Mouse (Mus musculus): ENCODE measurements around the gene Cacna2d4. TPM values are rescaled to one million over a fixed set of nuclear protein-coding genes. Genes with fewer than 3 reads are reported as not detected.

Cacna2d4 gene
- polyA plus RNA-seq, 1 experiment from 2014 or later, result 0.58 TPM

- no peak for DNase-seq
- WGBS, result 66% methylated on average over 21 of the region's 21 CpGs
- no peak for ATAC-seq (ENCODE audit: low FRiP score, low TSS enrichment)
These were observed 4.8 kb downstream of the Cacna2d4 start for GRCm38 (mm10) chr6:119240871-119241705.

GRCm38 (mm10) chr6:119246082-119246481 lies 9.8 kb downstream of the Cacna2d4 start:
- Histone ChIP-seq H3K27ac (replicated peaks; ENCODE audit: low read depth, low read length) (no peak overlapping the region), H3K36me3 (ENCODE audit: control insufficient read depth, insufficient read depth, low read length) (no peaks in the 10 kb centered on the region), H3K9ac (replicated peaks; ENCODE audit: low read length) (no peak overlapping the region), H3K27me3 (ENCODE audit: control insufficient read depth, insufficient read depth, low read length) (no peaks in the 10 kb centered on the region), H3K4me2 (ENCODE audit: low read length) (no peak overlapping the region), H3K9me3 (ENCODE audit: control insufficient read depth, low read length) (no peaks in the 10 kb centered on the region), H3K4me1 (ENCODE audit: control insufficient read depth, insufficient read depth, low read length) (0 out of 2 replicates have a peak, but pooled peaks cover 3% of the 10 kb centered on the region), H3K4me3 (replicated peaks; ENCODE audit: low read depth, low read length) (no peak overlapping the region)
- WGBS, result 48% methylated on average over 2 of the region's 2 CpGs
- DNase-seq (no peak), ATAC-seq (ENCODE audit: low FRiP score, low TSS enrichment) (no peak)

More at GRCm38 (mm10) chr6:119240871-119241705, 4.8 kb downstream of the Cacna2d4 start:
- peaks cover 16% of the 10 kb centered on the region for H3K4me1 ChIP-seq (ENCODE audit: control insufficient read depth, insufficient read depth, low read length)
- no peak overlapping the region for H3K9ac ChIP-seq (replicated peaks; ENCODE audit: low read length)
- no peak overlapping the region for H3K27ac ChIP-seq (replicated peaks; ENCODE audit: low read depth, low read length)
- H3K4me2 ChIP-seq (ENCODE audit: low read length), result no peak overlapping the region
- H3K36me3 ChIP-seq (ENCODE audit: control insufficient read depth, insufficient read depth, low read length), result no peaks in the 10 kb centered on the region
- no peaks in the 10 kb centered on the region for H3K9me3 ChIP-seq (ENCODE audit: control insufficient read depth, low read length)
- H3K4me3 ChIP-seq (replicated peaks; ENCODE audit: low read depth, low read length), result no peak overlapping the region
- no peaks in the 10 kb centered on the region for H3K27me3 ChIP-seq (ENCODE audit: control insufficient read depth, insufficient read depth, low read length)

- no peak overlapping the region for H3K27ac ChIP-seq (replicated peaks; ENCODE audit: low read depth, low read length)
- 87% methylated on average over 3 of the region's 3 CpGs for WGBS
- H3K36me3 ChIP-seq (ENCODE audit: control insufficient read depth, insufficient read depth, low read length), result no peaks in the 10 kb centered on the region
- H3K4me3 ChIP-seq (replicated peaks; ENCODE audit: low read depth, low read length), result no peak overlapping the region
- no peaks in the 10 kb centered on the region for H3K27me3 ChIP-seq (ENCODE audit: control insufficient read depth, insufficient read depth, low read length)
- H3K4me1 ChIP-seq (ENCODE audit: control insufficient read depth, insufficient read depth, low read length), result no peaks in the 10 kb centered on the region
- no peak overlapping the region for H3K9ac ChIP-seq (replicated peaks; ENCODE audit: low read length)
- DNase-seq (no peak), ATAC-seq (ENCODE audit: low FRiP score, low TSS enrichment) (no peak)
- H3K9me3 ChIP-seq (ENCODE audit: control insufficient read depth, low read length), result no peaks in the 10 kb centered on the region
- H3K4me2 ChIP-seq (ENCODE audit: low read length), result no peak overlapping the region
These were observed 12.3 kb downstream of the Cacna2d4 start for GRCm38 (mm10) chr6:119248578-119248977.

GRCm38 (mm10) chr6:119249726-119250125 lies 13.4 kb downstream of the Cacna2d4 start:
- H3K4me1 ChIP-seq (ENCODE audit: control insufficient read depth, insufficient read depth, low read length), result no peaks in the 10 kb centered on the region
- no peak for ATAC-seq (ENCODE audit: low FRiP score, low TSS enrichment)
- H3K4me3 ChIP-seq (replicated peaks; ENCODE audit: low read depth, low read length), result no peak overlapping the region
- H3K4me2 ChIP-seq (ENCODE audit: low read length), result no peak overlapping the region
- H3K9ac ChIP-seq (replicated peaks; ENCODE audit: low read length), result no peak overlapping the region
- no peak overlapping the region for H3K27ac ChIP-seq (replicated peaks; ENCODE audit: low read depth, low read length)
- no peaks in the 10 kb centered on the region for H3K27me3 ChIP-seq (ENCODE audit: control insufficient read depth, insufficient read depth, low read length)
- H3K36me3 ChIP-seq (ENCODE audit: control insufficient read depth, insufficient read depth, low read length), result no peaks in the 10 kb centered on the region
- no peak for DNase-seq
- H3K9me3 ChIP-seq (ENCODE audit: control insufficient read depth, low read length), result no peaks in the 10 kb centered on the region
- 93% methylated on average over 10 of the region's 10 CpGs for WGBS

GRCm38 (mm10) chr6:119251704-119252103 lies 15.4 kb downstream of the Cacna2d4 start:
- 81% methylated on average over 4 of the region's 4 CpGs for WGBS
- H3K4me1 ChIP-seq (ENCODE audit: control insufficient read depth, insufficient read depth, low read length), result no peaks in the 10 kb centered on the region

GRCm38 (mm10) chr6:119276713-119277112 lies 40.4 kb downstream of the Cacna2d4 start:
- 87% methylated on average over 2 of the region's 2 CpGs for WGBS
- Histone ChIP-seq H3K27ac (replicated peaks; ENCODE audit: low read depth, low read length) (no peak overlapping the region), H3K9me3 (ENCODE audit: control insufficient read depth, low read length) (no peaks in the 10 kb centered on the region), H3K27me3 (ENCODE audit: control insufficient read depth, insufficient read depth, low read length) (no peaks in the 10 kb centered on the region), H3K4me1 (ENCODE audit: control insufficient read depth, insufficient read depth, low read length) (peaks cover 8% of the 10 kb centered on the region; the same call in 1 of the 2 replicates), H3K9ac (replicated peaks; ENCODE audit: low read length) (no peak overlapping the region), H3K36me3 (ENCODE audit: control insufficient read depth, insufficient read depth, low read length) (no peaks in the 10 kb centered on the region), H3K4me2 (ENCODE audit: low read length) (no peak overlapping the region), H3K4me3 (replicated peaks; ENCODE audit: low read depth, low read length) (no peak overlapping the region)
- no peak for ATAC-seq (ENCODE audit: low FRiP score, low TSS enrichment)
- no peak for DNase-seq

More at GRCm38 (mm10) chr6:119251704-119252103, 15.4 kb downstream of the Cacna2d4 start:
- no peak overlapping the region for H3K4me3 ChIP-seq (replicated peaks; ENCODE audit: low read depth, low read length)
- no peak for DNase-seq
- H3K27me3 ChIP-seq (ENCODE audit: control insufficient read depth, insufficient read depth, low read length), result no peaks in the 10 kb centered on the region
- H3K9me3 ChIP-seq (ENCODE audit: control insufficient read depth, low read length), result 0 out of 2 replicates have a peak, but pooled peaks cover under 1% of the 10 kb centered on the region
- no peak overlapping the region for H3K4me2 ChIP-seq (ENCODE audit: low read length)
- no peak overlapping the region for H3K27ac ChIP-seq (replicated peaks; ENCODE audit: low read depth, low read length)
- no peaks in the 10 kb centered on the region for H3K36me3 ChIP-seq (ENCODE audit: control insufficient read depth, insufficient read depth, low read length)
- H3K9ac ChIP-seq (replicated peaks; ENCODE audit: low read length), result no peak overlapping the region
- ATAC-seq (ENCODE audit: low FRiP score, low TSS enrichment), result no peak

- WGBS, result 72% methylated on average over 9 of the region's 9 CpGs
These were observed 44.4 kb downstream of the Cacna2d4 start for GRCm38 (mm10) chr6:119280761-119281160.

GRCm38 (mm10) chr6:119301310-119301709 lies 65.0 kb downstream of the Cacna2d4 start:
- no peaks in the 10 kb centered on the region for H3K9me3 ChIP-seq (ENCODE audit: control insufficient read depth, low read length)
- H3K9ac ChIP-seq (replicated peaks; ENCODE audit: low read length), result no peak overlapping the region
- no peak overlapping the region for H3K4me3 ChIP-seq (replicated peaks; ENCODE audit: low read depth, low read length)
- WGBS, result 92% methylated on average over 3 of the region's 3 CpGs
- no peak overlapping the region for H3K27ac ChIP-seq (replicated peaks; ENCODE audit: low read depth, low read length)
- ATAC-seq (ENCODE audit: low FRiP score, low TSS enrichment) (no peak), DNase-seq (no peak)
- H3K4me2 ChIP-seq (ENCODE audit: low read length), result no peak overlapping the region
- H3K4me1 ChIP-seq (ENCODE audit: control insufficient read depth, insufficient read depth, low read length), result no peaks in the 10 kb centered on the region
- H3K27me3 ChIP-seq (ENCODE audit: control insufficient read depth, insufficient read depth, low read length), result no peaks in the 10 kb centered on the region
- H3K36me3 ChIP-seq (ENCODE audit: control insufficient read depth, insufficient read depth, low read length), result no peaks in the 10 kb centered on the region

More at GRCm38 (mm10) chr6:119280761-119281160, 44.4 kb downstream of the Cacna2d4 start:
- ATAC-seq (ENCODE audit: low FRiP score, low TSS enrichment) (no peak), DNase-seq (peak; percentile 18)
- Histone ChIP-seq H3K4me3 (replicated peaks; ENCODE audit: low read depth, low read length) (no peak overlapping the region), H3K27me3 (ENCODE audit: control insufficient read depth, insufficient read depth, low read length) (no peaks in the 10 kb centered on the region), H3K36me3 (ENCODE audit: control insufficient read depth, insufficient read depth, low read length) (no peaks in the 10 kb centered on the region), H3K4me2 (ENCODE audit: low read length) (no peak overlapping the region), H3K4me1 (ENCODE audit: control insufficient read depth, insufficient read depth, low read length) (peaks cover 8% of the 10 kb centered on the region; the same call in 1 of the 2 replicates), H3K27ac (replicated peaks; ENCODE audit: low read depth, low read length) (no peak overlapping the region), H3K9me3 (ENCODE audit: control insufficient read depth, low read length) (peaks cover 7% of the 10 kb centered on the region; the same call in 1 of the 2 replicates), H3K9ac (replicated peaks; ENCODE audit: low read length) (no peak overlapping the region)

GRCm38 (mm10) chr6:119303331-119303730 lies 67.0 kb downstream of the Cacna2d4 start:
- 93% methylated on average over 6 of the region's 6 CpGs for WGBS
- no peak overlapping the region for H3K4me2 ChIP-seq (ENCODE audit: low read length)
- H3K27ac ChIP-seq (replicated peaks; ENCODE audit: low read depth, low read length), result no peak overlapping the region
- H3K4me1 ChIP-seq (ENCODE audit: control insufficient read depth, insufficient read depth, low read length), result no peaks in the 10 kb centered on the region
- no peaks in the 10 kb centered on the region for H3K9me3 ChIP-seq (ENCODE audit: control insufficient read depth, low read length)
- H3K27me3 ChIP-seq (ENCODE audit: control insufficient read depth, insufficient read depth, low read length), result no peaks in the 10 kb centered on the region
- no peaks in the 10 kb centered on the region for H3K36me3 ChIP-seq (ENCODE audit: control insufficient read depth, insufficient read depth, low read length)
- no peak overlapping the region for H3K9ac ChIP-seq (replicated peaks; ENCODE audit: low read length)
- DNase-seq, result no peak
- ATAC-seq (ENCODE audit: low FRiP score, low TSS enrichment), result no peak
- H3K4me3 ChIP-seq (replicated peaks; ENCODE audit: low read depth, low read length), result no peak overlapping the region
